Mouse (Mus musculus): ENCODE data around the gene Trabd2b.

DNA sequence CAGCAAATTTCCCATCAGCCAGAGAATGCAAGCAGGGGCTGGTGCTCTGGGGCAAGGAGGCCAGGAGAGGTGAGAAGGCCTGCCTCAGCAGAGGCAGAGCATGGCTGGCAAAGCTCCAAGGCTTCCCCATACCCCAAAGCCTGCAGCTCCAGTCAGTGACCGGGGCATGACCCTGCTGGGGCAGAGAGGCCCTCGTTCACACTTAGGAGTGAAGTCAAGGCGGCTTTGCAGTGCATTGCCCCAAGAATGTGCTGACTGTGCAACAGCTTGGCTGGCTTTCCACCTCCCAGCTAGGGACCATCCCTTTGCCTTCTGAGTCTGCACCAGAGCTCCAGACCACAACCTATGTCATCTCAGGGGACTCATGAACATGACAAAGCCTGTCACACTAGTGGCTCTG is 152.0 kb downstream of the Trabd2b start:
- TF ChIP-seq CTCF (IDR thresholded peaks at IDR 0.05; ENCODE audit: extremely low read depth, insufficient read depth, low read length) (no peak), POLR2A (IDR thresholded peaks at IDR 0.05; ENCODE audit: extremely low read depth, insufficient read depth, low read length) (no peak)

All from cortical plate, adult 2 months (tissue).